Comparison of ENCODE assay signal across 8 mouse cellular contexts in the genomic region with DNA sequence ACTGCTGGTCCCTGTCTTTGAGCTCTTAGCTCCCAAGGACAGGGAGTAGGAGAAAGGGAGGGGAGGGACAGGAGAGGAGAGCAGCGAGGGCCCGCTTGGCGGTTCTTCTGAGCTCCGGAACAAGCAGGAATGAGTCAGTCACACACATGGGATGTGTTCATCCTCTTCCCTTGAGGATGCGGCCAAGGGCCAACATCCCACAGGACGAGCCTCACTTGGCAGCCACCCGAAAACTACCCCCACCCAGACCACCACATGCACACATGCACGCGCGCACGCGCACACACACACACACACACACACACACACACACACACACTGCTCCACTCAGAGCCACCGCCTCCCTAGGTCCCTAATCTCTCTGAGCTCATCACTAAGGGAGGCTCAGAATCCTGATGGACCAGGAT.
DNase-seq lines count a peak whose midpoint lies in the region; ATAC-seq and TF ChIP-seq lines count a peak whose summit lies in the region.

No protein-coding gene starts in this region.

- no peak for TF ChIP-seq CTCF in left cerebral cortex, adult 2 months (IDR thresholded peaks at IDR 0.05)

- DNase-seq in kidney, postnatal 10 days: peak; percentile 48
- DNase-seq in kidney, adult 8-10 months: no peak
- DNase-seq in adrenal gland, adult 8-10 months: peak; percentile 23
- peak; percentile 78 for DNase-seq in cerebellum, postnatal 25 days
- peak in 1 of 2 experiments; percentile 67 for DNase-seq in left cerebral cortex, adult 2 months (ENCODE audit: extremely low spot score in 1 of 2, low spot score in 2 of 2)
- DNase-seq in thymus, adult 18-20 months: no peak

- intact Hi-C loops in left cerebral cortex, adult 2 months (cut with DNase I): no loop called here

- ATAC-seq in megakaryocyte, adult 5-6 weeks (ENCODE audit: poor library complexity, severe bottlenecking): no peak
- ATAC-seq in erythroblast, adult 5-6 weeks (replicated peaks; ENCODE audit: low FRiP score, poor library complexity, severe bottlenecking): no peak

- H3K4me3 ChIP-seq in left cerebral cortex, adult 2 months: no peak overlapping the region

- peak overlapping the region; percentile 71 for H3K27ac ChIP-seq in left cerebral cortex, adult 2 months

Comparison
In these comparisons a context has a peak if more than half of its experiments do, and no peak if none do; other contexts are left out.
1. DNase-seq: peak in kidney, postnatal 10 days (single experiment), adrenal gland, adult 8-10 months (single experiment) and cerebellum, postnatal 25 days (2 of 2); none in kidney, adult 8-10 months (0 of 2) and thymus, adult 18-20 months (0 of 2).